Mouse (Mus musculus) embryonic facial prominence, embryonic 11.5 days (tissue): ENCODE results near the gene Axin2. TPM values are rescaled to one million over a fixed set of nuclear protein-coding genes. Genes with fewer than 3 reads are reported as not detected.

Experiments
- ATAC-seq: fragments of 200-750 bp; cut with Nextera tagmentation; replicated peaks from 2 replicates; pipeline ENCODE4 v1.8.0; 2017; ENCODE audit warnings: low read depth; ENCODE audit not compliant: insufficient number of reproducible peaks, low FRiP score, low TSS enrichment
- DNase-seq: peaks from one replicate; pipeline ENCODE4 v3.0.0-alpha.2; 2015; ENCODE audit warnings: low spot score
- H3K27ac ChIP-seq: fragments of 300-500 bp; sonication (generic); replicated peaks from 2 replicates; pipeline ENCODE4 v1.5.1; 2014; ENCODE audit warnings: mild to moderate bottlenecking, low read depth, low read length, control low read depth
- H3K27me3 ChIP-seq: fragments of 300-500 bp; sonication (generic); 2 replicates; pipeline ENCODE4 v1.6.1; 2014; ENCODE audit warnings: mild to moderate bottlenecking, low read length, moderate library complexity, mixed read lengths; ENCODE audit not compliant: control insufficient read depth, insufficient read depth
- H3K36me3 ChIP-seq: fragments of 300-500 bp; sonication (generic); replicated peaks from 2 replicates; pipeline ENCODE4 v1.6.1; 2014; ENCODE audit warnings: low read depth, mild to moderate bottlenecking, low read length, moderate library complexity, mixed read lengths; ENCODE audit not compliant: control insufficient read depth, insufficient read depth
- H3K4me1 ChIP-seq: fragments of 300-500 bp; sonication (generic); 2 replicates; pipeline ENCODE4 v1.6.1; 2014; ENCODE audit warnings: low read length, mixed read lengths; ENCODE audit not compliant: control insufficient read depth, insufficient read depth
- H3K4me2 ChIP-seq: fragments of 300-500 bp; sonication (generic); 2 replicates; pipeline ENCODE4 v1.6.1; 2014; ENCODE audit warnings: low read depth, mild to moderate bottlenecking, control low read depth, low read length, moderate library complexity
- H3K4me3 ChIP-seq: fragments of 300-500 bp; sonication (generic); 2 replicates; pipeline ENCODE4 v1.5.1; 2014; ENCODE audit warnings: low read depth, low read length, control low read depth
- H3K9ac ChIP-seq: fragments of 300-500 bp; sonication (generic); replicated peaks from 2 replicates; pipeline ENCODE4 v1.6.1; 2014; ENCODE audit warnings: mild to moderate bottlenecking, control low read depth, low read length
- H3K9me3 ChIP-seq: fragments of 300-500 bp; sonication (generic); replicated peaks from 2 replicates; pipeline ENCODE4 v1.6.1; 2016; ENCODE audit warnings: mild to moderate bottlenecking, low read length, inconsistent platforms, mixed read lengths; ENCODE audit not compliant: control insufficient read depth
- WGBS: fragments of 180-500 bp; shearing (Covaris S2); extraction: QIAGEN DNeasy Blood & Tissue Kit; methylation state at CpG from one replicate; pipeline ENCODE4 v1.1.7; 2014; 5-methylcytosine and 5-hydroxymethylcytosine counted together
- polyA plus RNA-seq: library from polyadenylated mRNA; unstranded; fragments of >200 nt; fragmentation: Nextera tagmentation; extraction: Ambion mirVana; gene quantifications from 2 replicates; pipeline ENCODE4 v1.2.1, GENCODE M21; 2014

The Axin2 gene
- polyA plus RNA-seq, 1 experiment from 2014 or later = 15.9 TPM

DNA sequence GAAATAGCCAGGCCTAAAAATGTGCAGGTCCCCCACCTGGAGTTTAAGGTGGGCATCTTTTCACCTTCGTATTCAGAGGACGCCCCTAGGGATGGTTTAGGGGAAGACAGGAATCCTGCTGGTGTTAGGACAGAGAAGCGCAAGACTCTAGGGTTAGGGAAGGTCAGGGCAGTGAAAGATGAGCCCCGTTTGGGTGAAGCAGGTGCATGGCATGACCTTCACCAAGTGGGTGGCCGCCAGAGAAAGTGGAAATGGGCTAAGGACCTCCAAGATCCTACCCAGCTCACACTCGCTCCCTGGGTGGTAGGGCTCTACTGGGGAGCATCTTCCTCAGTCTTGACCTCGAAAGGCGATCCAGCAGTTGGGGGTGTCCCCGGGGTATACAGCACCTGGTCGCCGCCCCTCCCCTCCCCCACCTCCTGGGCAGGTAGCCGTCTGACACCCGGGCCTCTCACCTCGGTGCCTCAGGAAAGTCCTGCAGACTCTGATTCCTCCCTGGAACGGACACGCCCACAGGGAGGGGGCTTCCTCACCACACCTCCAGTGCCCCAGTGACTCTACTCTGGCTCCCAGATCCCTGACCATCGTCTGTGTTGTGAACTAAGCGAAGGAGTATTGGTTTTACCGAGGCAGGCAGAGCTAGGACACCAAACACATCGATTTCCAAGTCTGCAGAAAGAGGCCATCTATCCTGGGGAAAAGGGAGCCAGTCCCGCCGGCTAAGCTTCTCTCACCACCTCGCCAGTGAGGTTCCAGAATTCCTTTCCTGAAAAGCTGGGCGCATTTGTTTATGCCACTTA is 10.6 kb upstream of the Axin2 start:
- Histone ChIP-seq H3K4me1 (no peaks in the 10 kb centered on the region; the same call in 1 of the 2 replicates), H3K4me3 (no peak overlapping the region), H3K9ac (no peak overlapping the region), H3K27ac (no peak overlapping the region), H3K36me3 (no peaks in the 10 kb centered on the region), H3K27me3 (no peaks in the 10 kb centered on the region), H3K9me3 (no peaks in the 10 kb centered on the region), H3K4me2 (peak overlapping the region; percentile 22)
- WGBS = 3% methylated on average over 24 of the region's 24 CpGs
- peak; percentile 43 for DNase-seq
- ATAC-seq = peak; percentile 39; the same call in 1 of the 2 replicates

DNA sequence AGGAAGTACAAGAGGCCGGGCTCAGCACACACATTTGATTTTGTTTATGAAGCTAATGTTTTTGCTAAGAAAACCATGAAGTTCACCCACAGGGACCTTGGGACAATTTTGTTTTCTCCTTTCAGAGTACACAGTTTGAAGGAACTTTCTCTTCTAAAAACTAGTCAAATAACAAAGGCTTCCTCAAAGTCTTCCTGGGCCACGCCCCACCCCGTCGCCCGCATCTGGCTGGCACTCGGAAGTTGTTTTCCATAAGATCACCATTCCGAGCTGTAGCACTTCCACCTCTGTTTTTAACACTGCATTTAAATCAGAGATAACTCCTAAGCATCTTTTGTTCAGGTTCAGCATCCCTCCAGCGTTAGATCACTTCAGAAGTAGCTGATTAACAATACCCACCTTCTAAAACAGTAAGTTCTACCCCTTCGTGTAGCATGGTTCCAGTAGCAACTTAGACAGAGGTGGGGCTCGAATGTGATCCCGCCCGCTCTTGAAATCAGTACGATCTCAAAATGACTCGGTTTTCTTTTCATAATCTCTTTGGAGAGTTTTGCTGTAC is 9.7 kb upstream of the Axin2 start:
- DNase-seq (peak; percentile 40), ATAC-seq (no peak)
- Histone ChIP-seq H3K9ac (no peak overlapping the region), H3K4me2 (peak overlapping the region; percentile 14; the same call in 1 of the 2 replicates), H3K9me3 (no peaks in the 10 kb centered on the region), H3K4me3 (no peak overlapping the region), H3K27me3 (no peaks in the 10 kb centered on the region), H3K4me1 (no peaks in the 10 kb centered on the region; the same call in 1 of the 2 replicates), H3K27ac (no peak overlapping the region), H3K36me3 (no peaks in the 10 kb centered on the region)
- WGBS = 2% methylated on average over 14 of the region's 14 CpGs

DNA sequence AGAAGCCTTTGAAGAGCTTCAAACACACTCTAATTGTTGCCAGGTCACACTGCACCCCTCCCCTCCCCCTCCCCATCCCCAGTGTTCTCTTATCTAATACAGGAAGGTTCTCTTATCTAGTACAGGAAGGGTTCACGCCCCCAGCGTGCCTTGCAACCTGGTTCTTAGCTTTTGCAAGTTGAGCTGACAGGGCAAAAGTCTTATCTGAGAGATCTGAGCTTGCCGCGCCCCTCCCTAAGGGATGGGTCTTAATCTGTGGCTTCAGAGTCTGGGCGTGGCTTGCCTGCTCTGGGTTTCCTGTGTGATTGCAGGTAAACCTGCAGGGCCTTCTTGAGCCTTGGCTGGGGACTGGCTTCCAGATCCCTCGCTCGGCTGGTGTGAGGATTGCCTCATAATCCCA is 9.2 kb upstream of the Axin2 start:
- no peak overlapping the region for H3K4me3 ChIP-seq

DNA sequence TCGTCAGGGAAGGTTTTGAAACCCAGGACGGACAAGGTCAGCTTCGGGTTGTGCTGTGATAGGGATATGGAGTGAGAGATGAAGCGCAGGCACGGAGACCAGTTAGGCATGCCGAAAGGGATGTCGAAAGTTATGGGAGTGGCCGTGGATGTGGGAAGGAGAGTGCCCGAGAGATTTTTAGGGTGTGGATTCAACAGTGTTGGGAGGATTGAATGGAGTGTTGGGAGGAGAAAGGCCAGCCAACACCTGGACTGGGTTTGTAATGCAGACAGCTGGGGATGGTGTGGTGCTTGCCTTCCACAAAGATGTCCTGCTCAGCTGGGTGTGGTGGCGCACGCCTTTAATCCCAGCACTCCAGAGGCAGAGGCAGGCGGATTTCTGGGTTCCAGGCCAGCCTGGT is 8.0 kb upstream of the Axin2 start:
- Histone ChIP-seq H3K36me3 (no peaks in the 10 kb centered on the region), H3K9me3 (no peaks in the 10 kb centered on the region; the same call in 1 of the 2 replicates), H3K27me3 (no peaks in the 10 kb centered on the region), H3K4me3 (no peak overlapping the region), H3K4me2 (no peak overlapping the region), H3K9ac (no peak overlapping the region), H3K27ac (no peak overlapping the region), H3K4me1 (no peaks in the 10 kb centered on the region; the same call in 1 of the 2 replicates)
- DNase-seq (no peak), ATAC-seq (no peak)
- 96% methylated on average over 12 of the region's 12 CpGs for WGBS

More for the DNA sequence above, 9.2 kb upstream of the Axin2 start:
- 27% methylated on average over 7 of the region's 7 CpGs for WGBS
- no peaks in the 10 kb centered on the region for H3K36me3 ChIP-seq
- no peak overlapping the region for H3K9ac ChIP-seq
- H3K4me2 ChIP-seq = no peak overlapping the region
- ATAC-seq (no peak), DNase-seq (no peak)
- H3K27ac ChIP-seq = no peak overlapping the region
- no peaks in the 10 kb centered on the region for H3K9me3 ChIP-seq
- no peaks in the 10 kb centered on the region for H3K27me3 ChIP-seq
- no peaks in the 10 kb centered on the region; the same call in 1 of the 2 replicates for H3K4me1 ChIP-seq

DNA sequence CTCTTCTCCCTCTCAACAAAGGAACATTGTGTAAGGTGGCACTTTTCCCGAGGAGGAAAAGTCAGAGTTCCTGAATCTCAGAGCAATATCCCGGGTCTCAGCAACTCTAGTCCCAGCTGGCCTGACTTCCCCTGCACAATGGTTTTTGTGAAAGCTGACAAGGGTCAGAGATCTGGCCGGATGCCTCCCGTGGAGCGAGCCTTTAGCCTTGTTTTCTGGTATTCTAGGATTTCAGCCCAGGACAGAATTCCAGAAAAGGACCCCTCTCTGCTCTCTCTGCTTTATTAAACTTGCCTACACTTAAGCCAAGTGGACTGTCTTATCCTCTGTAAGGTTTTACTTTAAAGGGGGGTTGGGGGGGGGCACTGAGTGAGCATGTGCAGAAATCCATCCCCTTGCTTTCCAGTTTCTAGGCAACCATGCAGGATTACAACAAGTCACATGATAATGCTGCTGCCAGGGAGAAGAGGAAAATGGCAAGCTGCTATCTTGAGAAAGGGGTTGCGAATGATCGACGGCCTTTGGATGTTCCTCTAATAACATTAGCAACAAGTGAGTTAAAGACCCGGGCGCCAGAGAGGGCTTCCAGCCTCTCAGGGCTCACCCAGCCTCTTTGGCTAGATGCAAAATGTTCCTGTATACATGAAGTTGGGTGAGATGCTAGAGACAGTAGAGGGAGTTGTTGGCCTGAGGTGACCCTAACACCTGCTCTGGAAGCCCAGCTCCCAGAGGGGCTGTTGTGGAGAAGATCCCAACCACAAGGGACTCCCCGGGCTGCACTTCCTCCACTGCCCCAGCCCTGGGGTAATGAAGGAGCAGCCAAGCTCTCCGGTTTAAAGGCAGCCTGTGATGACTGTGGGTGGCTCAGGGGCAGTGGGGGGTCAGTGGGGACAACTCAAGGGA is 2.5 kb upstream of the Axin2 start:
- WGBS = 10% methylated on average over 12 of the region's 12 CpGs
- no peaks in the 10 kb centered on the region; the same call in 1 of the 2 replicates for H3K9me3 ChIP-seq
- no peak overlapping the region for H3K4me2 ChIP-seq
- H3K4me1 ChIP-seq = peaks cover 4% of the 10 kb centered on the region
- no peak overlapping the region for H3K9ac ChIP-seq
- H3K4me3 ChIP-seq = no peak overlapping the region
- no peaks in the 10 kb centered on the region for H3K27me3 ChIP-seq
- DNase-seq (no peak), ATAC-seq (no peak)
- no peak overlapping the region for H3K27ac ChIP-seq
- no peaks in the 10 kb centered on the region for H3K36me3 ChIP-seq

DNA sequence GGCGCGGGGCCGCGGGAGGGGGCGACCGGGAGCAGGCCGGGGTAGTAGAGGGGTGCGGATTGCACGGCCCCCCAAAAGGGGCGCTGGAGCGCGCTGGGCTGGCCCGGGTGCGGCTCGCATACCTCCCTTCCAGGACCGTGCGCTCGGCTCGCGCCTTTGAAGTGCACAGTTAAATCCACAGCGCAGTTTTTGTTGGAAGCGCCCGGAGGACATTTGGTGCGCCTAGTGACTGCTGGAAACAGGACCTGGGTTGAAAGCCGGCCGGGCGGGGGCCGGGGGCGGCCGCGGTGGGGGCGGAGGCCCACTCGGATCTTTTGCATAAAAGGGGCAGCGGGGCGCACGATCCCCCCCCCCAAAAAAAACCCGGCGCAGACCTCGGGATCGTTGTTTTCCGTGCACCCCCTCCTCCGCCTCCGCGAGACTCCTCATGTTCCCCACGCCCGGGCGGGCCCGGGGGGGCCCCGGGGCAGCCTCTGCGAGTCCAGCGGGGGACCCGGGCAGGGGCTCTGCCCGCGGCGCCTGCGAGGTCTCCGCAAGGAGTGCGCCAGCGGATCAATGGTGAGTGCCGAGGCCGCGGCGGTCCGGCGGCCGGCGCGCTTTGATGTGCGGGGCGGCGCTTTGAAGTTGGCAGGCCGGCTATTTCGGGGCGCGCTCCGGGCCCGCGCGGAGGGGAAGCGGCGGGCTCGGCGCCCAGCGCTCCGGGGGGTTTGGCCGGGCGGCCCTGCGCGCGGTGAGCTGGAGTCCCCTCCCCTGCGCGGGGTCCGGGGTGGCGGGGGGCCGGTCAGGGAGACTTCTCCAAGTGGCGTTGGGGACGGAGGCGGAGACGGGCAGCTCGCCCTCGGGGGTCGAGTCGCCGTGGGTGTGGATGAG is 722 bp downstream of the Axin2 start:
- Histone ChIP-seq H3K36me3 (no peaks in the 10 kb centered on the region; the same call in 1 of the 2 replicates), H3K4me3 (peak overlapping the region; percentile 91), H3K27ac (peak overlapping the region; percentile 100), H3K4me2 (peak overlapping the region; percentile 85), H3K9ac (peak overlapping the region; percentile 92), H3K4me1 (peaks cover 12% of the 10 kb centered on the region), H3K9me3 (no peaks in the 10 kb centered on the region; the same call in 1 of the 2 replicates), H3K27me3 (no peaks in the 10 kb centered on the region)
- under 1% methylated on average over 85 of the region's 104 CpGs for WGBS
- ATAC-seq (peak; percentile 86), DNase-seq (peak; percentile 94)
